Mouse (Mus musculus): ENCODE measurements around the gene Osbpl3.
"Not testable (repeated sequence)": the region's sequence is repeated elsewhere in the genome, so short reads cannot be mapped to it uniquely, and the experiment has no call there.

The Osbpl3 gene

DNA sequence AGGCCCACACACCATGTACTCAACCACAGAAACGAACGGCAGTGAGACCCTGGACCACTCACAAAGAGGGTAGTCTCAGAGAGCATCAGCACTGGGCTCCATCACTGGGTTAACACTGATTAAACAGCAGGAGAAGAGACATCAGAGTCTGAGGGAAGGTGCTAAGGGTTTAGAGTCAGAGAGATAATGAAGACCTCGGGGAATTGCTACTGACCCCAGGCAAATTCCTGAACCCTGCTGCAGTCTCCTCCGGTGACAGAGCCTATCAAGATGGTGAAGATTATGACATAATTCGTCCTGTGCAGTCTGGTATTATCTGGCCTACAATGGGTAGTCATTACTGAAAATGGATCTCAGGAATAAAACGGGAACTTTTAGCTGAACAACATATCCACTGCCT lies 2.4 kb downstream of the Osbpl3 start:
- in situ Hi-C loops (cut with MboI), result no loop called here

DNA sequence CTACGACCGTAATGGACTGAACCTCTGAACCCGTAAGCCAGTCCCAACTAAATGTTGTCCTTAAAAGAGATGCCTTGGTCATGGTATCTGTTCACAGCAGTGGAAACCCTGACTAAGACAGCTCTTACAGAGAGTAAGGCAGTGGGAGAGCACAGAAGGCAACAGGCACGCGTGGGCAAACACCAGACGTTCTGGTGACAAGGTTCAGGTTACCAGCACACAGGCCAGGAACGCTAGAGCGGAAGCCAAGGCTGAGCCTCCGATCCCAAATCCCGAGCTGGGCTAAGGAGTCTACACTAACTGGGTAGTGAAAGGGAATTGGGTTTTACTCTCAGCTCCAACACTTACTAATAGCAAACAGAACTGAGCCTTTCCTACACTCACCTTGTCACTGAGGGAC lies 3.8 kb downstream of the Osbpl3 start:
- in situ Hi-C loops (cut with MboI), result no loop called here

DNA sequence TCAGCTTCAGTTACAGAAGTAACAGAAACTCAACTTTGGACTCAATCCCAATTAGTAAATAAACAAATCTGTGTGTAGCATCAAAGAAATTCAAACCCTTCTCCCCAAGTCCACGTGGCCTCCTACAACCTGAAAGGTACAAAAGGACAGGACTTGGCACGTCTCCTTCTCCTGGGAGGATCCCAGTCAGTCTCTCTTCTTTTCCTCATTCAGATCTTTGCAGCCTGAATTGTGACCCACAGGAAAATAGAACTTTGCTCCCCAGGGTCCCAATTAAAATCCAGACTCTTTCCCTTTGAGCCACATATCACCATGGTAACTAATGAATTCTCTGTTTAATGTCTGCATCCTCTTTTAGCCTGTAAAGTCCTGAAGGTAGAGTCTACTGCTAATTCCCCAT lies 10.4 kb downstream of the Osbpl3 start:
- in situ Hi-C loops (cut with MboI), result no loop called here

DNA sequence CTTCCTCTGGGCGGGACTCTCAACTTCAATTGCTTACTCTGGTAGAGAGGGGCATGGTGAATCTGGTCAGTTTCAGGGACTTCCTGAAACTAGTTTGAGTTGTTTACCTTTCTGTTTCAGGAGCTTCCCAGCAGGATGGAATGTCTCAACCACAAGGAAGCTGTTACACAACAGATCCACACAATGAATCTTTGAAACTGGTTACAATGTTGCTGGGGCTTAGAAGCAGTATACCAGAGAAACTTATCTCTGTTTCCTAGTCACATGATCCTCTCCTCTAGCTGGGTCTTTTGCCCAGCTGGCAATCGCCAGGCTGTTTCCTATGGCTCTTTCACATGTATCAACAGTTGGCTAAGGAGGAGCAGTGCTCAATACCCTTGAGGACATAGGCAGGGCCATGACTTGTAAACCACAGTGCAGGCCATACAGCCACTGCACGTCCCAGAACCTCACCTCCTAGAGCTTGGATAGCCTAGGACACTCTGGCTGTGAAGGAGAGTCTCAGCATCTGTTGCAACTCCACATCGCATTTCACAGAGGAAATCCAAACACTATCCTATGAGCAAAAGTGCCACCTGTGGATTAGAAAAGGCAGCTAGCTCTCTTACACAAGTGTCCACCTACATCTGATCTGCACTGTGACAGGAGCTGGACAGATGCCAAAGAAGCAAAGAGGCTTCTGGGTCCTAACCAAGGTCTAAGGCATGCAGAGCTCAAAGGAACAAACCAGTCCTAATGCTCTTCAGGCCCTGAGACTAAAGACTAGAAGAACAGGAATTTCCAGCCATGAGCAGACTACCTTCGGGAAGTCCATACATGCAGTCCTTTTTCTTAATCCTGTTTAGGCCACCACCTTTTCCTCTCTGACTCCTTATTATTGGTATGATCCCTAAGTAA lies 14.8 kb downstream of the Osbpl3 start:
- in situ Hi-C loops (cut with MboI), result no loop called here

DNA sequence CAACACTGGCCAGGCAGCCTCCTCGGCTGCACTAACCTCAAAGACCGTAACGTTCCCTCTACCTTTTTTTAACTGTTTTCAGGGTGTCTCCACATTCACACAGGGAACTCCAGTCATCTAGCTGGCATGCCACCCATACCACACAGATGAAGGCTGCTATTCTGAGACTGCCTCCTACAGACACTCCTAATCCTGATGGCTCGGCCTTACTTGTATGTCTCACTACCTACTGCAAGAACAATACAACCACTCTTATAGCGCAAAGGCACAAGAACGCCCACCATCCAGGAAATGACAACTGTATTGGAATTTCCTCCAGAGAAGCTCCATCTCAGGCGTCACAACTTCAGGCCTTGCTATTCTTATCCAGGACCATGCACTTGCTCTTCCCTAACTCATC lies 15.8 kb downstream of the Osbpl3 start:
- in situ Hi-C loops (cut with MboI), result no loop called here

DNA sequence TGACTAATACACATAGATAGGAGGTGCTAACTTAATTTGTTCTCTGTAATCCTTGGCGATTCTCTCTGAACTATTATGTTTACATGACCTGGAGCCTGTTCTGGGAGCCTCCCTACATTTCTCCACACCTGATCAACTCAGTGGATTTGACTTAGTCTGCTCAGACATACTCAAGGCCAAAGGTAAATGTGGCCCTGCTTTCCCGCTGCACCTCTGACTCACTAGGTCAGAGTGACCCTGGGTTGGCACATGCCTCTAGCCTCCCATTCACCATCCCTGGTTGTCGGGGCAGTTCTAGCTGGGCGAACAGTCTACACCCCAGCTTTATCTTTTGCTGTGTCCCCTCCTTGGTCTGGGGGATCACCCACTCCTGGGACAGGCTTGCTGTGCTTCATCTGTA lies 17.1 kb downstream of the Osbpl3 start:
- in situ Hi-C loops (cut with MboI), result not testable (repeated sequence)

DNA sequence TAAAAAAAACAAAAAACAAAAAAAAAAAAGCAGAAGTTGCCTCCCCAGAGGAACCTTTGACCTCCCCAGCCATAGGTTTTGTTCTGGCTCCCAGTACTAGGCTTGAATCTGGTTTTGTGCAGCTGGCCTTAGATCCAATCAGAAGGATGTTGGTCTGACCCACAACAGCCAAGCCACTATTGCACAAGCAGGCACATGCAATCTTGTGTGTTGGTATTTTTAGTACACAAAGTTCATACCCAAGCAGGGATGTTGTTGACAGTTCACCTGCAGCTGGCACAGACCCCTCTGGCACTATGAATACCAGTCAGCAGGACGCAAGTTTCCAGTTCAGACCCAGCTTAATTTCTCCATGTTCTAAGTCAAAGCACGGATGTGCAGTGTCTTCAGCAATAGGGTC lies 18.2 kb downstream of the Osbpl3 start:
- in situ Hi-C loops (cut with MboI), result no loop called here

DNA sequence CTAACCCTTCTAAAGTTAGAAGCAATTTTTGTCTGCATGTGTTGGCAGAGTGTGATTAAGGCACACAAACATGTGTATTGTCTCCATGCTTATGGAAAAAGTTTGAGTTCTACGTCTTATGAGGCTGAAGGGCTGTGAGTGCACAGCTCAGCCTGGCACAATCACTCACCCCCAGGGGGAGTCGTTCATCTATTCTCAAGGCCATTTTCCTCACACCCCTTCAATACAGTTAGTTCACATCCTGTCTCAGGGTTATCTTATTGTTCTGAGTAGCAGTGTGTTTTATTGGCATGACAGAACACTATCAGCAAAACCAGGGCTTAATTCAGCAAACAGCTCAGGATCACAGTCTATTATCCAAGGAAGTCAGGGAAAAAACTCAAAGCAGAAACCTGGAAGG lies 19.3 kb downstream of the Osbpl3 start:
- in situ Hi-C loops (cut with MboI), result no loop called here

DNA sequence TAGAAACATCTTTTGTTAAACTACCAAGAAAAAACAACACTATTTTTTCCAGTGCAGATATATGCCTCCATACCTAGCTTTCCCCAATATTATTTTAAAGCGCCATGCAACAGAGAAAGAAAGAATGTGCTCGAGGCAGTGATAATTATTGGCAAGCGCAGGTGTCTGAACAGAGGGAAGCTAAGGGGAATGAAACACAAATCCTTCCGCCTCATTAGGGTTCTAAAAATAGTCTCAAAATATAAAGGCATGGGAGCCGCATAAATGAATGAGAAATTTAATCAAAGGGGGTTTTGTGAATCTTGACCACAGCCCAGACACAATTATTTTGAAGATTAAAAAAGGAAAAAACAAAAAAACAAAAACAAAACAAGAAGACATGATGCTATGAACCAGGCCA lies 23.5 kb downstream of the Osbpl3 start:
- in situ Hi-C loops (cut with MboI), result no loop called here

DNA sequence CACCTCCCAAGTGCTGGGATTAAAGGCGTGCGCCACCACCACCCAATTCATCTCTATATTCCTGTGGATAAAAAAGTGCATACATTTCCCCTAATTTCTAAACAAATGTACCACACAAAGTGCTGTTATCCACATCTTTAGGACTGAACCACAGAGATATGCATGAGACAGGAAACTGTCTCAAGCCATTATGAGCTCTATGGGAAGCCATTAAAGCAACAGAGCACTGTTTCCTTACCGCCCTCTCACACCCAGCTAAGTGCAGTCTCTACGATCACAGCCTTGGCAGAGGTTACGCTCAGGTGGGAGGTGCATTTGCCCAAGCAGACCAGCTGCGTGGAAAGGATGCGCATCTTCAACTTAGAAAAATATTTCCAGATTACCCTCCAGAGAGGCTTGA lies 26.7 kb downstream of the Osbpl3 start:
- in situ Hi-C loops (cut with MboI), result no loop called here

DNA sequence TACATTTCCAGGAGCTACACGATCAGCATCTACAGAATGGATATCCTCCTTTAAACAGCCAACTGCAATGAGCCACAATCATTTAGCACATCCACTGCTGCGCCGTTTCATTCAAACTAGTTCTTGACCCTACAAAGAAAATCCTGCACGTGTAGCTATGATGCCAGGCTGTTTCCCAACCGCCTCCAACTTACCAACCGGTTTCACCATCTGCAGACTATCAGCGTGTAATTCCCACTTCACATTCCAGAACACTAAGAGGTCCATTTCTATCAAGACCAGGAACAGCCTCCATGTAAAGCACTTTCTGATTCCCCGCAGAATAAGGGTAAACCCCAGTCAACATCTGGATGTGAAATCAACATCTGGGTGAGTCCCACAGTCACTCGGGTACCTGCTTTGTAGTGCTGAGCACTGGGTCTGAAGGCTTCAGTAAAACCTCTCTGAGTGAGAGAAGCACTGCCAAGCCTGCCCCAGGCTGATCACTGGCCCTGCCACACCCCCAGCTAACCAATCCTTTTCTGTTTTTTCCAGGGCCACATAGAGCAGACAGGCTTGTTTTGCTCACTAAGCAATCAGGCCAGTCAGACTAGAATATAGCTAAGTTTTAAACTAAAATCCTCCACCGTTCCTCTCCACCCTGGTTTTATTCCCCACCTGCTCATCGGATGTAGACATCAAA lies 28.8 kb downstream of the Osbpl3 start:
- in situ Hi-C loops (cut with MboI), result no loop called here

DNA sequence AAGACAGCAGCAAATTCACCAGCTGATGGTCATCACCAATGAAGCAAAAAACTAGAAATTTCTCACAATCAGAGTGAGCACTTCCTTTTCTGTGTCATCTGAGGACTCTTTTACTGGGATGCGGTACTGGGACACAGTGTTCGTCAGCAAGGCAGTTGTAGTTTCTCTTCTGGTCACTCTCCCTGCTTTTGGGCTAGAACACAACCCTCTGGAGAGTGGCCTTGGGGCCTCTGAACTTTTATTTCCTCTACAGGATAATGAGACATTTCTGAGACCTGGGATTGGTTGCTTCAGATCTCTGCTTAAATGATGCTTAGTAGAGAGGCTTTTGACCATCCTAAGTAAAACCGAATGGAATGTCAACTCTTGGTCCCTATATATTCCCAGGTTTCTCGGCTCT lies 29.4 kb downstream of the Osbpl3 start:
- in situ Hi-C loops (cut with MboI), result no loop called here

DNA sequence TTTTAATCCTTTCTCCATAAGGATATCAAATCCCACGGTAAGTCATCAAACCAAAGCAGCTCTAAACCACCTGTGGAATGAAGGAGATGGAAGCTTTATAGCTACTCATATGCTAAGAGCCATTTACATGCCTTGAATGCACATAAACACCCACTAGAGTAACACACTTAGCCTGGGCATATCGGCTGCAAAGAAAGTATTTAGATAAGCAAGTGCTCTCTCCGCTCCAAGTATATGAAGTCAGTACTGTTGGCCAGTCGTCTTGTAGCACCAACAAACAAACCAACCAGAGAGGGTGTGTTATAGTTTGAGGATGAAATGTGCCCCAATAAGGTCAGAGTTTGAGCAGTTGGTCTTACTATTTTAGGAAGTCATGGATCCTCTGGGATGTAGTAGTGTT lies 31.7 kb downstream of the Osbpl3 start:
- in situ Hi-C loops (cut with MboI), result no loop called here

DNA sequence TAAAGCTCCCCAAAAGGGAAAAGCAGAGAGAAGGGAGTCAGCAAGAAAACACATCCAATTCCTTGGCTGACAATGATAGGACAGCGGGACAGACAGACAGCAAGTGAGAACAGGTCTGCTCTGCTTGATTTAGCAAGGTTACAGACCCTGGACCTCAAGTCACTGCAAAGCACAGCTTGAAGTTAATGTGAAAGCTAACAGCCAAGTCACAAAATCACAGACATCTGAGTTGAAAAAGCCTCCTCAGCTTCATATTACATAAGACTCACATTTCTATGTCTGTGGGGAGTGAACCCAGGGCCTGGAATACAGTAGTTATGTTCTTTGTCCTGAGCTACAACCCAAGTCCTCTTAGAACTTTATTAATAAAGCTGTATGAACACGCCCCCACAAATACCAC lies 35.6 kb downstream of the Osbpl3 start:
- in situ Hi-C loops (cut with MboI), result no loop called here

DNA sequence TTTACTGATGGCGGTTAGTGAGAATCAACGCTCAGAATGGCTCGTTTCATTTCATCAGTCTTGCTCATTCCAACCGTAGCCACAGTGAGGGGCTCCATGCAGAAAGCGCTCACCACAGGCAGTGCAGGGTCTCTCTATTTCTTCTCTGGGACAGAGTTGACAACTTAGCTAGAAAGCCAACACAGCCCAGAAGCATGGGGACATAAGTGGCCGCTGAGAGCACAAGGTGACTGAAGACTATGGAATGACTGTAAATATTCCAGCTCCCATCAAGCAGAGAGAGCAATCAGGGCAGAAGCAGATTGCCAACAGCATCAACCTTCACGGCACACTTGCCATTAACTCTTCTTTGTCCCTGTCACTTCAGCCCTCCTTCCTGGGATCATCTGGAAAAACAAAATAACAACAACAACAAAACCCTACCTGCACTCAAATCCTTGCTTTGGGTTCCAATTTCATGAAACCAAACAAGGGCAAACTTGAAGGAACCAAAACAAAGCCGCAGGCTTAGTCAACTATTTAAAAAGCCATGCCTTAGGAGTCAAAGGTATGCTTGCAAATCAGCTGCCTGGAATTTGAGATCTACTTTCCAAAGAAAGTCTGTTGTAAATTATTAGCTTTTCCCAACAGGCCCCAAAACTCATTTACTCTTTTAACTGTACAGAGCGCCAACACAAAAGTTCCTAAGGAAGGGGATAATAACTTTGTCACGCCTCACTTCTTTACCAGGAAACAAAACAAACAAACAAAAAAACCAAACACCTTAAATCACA lies 36.3 kb downstream of the Osbpl3 start:
- in situ Hi-C loops (cut with MboI), result no loop called here

DNA sequence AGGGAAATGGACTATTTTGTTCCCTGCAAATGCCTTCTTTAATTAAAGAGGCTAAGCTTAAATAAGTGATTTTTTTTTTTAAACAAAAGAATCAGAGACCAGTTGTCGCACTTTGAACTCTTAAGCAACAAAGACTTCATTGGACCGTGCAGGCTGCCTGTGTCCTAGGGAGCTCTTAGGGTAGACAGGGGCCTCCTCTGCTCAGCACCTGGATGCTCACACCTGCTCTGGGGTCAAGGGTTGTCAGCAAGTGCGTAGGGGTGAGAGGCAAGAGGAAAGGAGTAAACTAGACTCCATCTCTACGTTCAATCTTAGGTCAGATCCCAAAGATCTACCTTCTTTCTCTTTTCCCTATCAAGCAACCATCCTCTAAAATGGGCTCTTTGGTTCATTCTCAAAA lies 37.0 kb downstream of the Osbpl3 start:
- in situ Hi-C loops (cut with MboI), result no loop called here

DNA sequence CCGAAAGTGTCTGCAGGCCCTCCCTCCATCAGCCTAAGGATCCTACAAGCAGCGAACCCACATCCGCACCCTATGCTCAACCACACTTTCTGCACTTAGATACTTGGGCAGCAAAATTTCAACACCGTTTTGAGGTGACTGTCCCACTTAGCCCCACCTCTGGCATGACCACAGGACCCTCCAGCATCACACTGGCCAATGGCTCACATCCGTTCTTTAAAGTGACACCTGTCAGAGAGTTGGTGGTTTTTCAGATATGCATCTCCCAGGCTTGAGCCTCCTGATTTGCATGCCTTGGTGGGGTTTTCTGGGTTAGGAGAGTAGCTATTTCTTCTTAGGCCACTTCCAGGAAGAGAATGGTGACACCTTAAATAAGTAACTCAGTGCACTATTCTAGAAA lies 39.1 kb downstream of the Osbpl3 start:
- in situ Hi-C loops (cut with MboI), result no loop called here

DNA sequence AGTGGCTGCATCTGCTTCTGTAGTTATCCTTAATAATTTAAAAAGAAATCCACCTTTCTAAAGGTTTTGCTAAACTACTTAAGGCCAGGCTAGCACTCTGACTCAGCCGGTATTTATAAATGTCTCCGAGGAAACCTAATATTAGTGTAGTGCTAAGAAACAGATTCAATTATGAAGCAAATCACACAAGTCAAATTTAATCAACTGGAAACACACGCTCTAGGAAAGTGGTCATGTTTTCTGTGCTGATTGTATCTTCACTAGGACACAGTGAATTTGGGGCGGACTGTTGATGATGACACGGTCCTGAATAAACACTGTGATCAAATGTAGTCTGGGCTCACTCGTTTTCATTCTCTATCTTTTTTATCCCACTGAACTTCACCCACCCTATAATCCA lies 40.6 kb downstream of the Osbpl3 start:
- in situ Hi-C loops (cut with MboI), result no loop called here

DNA sequence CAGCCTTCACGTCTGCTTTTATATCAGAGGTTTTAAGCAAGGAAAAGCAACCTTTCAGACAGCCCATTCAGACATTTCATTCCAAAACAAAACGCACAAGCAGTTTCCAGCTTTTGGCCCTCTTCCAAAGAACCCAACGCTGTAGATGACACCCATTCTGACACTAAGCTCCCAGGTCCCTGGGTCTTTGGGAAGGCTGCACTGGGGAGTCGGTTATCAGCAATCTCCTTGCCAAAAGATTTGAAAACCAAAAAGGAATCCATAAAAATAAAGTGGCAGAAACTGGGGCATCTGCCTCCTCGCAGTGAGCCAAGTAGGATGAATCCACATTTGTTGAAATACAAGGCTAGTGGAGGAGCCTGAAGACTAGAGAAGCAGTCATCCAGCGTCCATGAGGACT lies 41.5 kb downstream of the Osbpl3 start:
- in situ Hi-C loops (cut with MboI), result no loop called here

DNA sequence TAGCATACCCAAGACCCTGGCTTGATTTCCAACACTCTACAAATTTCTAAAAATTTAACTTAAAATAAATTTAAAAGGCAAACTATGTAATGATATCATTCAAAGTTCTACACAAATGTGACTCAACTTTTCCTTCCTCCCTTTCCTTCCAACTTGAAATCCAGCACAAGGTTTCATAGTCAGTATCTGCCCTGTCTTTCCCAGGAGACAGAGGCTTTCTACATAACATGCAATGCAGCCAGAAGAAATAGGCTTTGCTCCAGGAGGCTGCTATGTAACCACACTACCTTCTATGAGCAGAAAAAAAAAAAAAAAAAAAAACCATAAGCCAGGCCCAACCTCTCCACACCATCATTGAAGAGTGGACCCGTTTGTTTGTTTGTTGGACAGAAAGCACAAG lies 42.6 kb downstream of the Osbpl3 start:
- in situ Hi-C loops (cut with MboI), result no loop called here

DNA sequence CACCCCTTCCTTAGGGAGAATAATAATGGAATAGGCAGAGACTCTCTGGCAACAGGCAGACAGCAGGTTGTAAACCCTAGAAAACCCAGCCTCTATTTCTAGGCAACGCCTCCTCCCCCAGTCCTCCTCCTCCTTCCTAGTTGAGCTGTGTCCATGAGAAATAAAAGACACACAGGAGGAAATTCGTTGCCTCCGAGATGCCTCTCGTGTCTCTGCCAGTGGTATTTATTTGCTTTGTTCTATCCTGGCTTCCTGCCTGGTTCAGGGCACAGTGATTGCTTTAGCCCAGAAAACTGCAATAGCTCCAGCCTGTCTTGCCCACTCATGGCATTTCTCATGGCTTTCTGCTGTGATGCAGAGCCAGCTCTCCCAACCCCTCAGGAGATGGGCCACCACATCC lies 43.8 kb downstream of the Osbpl3 start:
- in situ Hi-C loops (cut with MboI), result no loop called here

DNA sequence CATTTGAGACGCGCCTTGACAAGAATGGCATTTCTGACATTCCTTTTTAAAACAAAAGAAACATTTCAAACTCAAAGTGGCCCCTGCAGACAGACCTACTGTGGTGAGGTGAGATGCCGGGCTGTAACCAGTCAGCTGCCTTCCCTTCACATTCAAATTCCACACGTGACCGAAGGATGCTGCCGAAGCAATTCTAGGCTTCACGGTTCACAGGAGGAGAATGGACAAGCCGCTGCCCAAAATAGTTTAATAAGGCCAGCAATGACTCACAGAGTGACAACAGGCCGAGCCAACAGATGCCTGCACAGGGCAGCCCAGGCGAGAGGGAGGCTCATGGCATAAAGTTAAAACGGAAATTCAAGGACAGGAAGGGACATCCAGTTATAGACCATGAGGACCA lies 51.3 kb downstream of the Osbpl3 start:
- in situ Hi-C loops (cut with MboI), result no loop called here

DNA sequence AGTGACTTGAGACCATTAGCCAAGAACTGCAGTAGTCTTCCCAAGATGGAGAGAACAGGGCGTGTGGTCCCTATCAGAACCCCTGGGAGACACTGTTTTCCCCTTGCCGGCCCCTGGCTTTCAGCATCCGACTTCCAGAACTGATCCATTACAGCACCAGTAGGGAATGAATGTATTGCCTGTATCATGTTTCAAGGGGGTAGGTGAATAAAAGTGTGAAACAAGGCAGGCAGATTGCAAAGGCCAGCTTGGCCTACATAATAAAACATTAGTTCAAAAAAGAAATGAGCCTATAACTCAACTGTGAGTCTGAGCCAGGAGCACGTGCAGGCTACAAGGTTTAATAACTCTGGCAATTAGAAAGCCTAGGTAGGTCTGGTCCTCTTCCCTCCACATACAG lies 52.5 kb downstream of the Osbpl3 start:
- in situ Hi-C loops (cut with MboI), result no loop called here

All from mature B cell (primary cell).